Mouse (Mus musculus) embryo, embryonic 11.5 days (tissue): Measurements from ENCODE around the gene Vipr1.
A peak's percentile ranks its signal among the peaks of the same experiment; 100 is the strongest.
"Not testable (repeated sequence)": the region's sequence is repeated elsewhere in the genome, so short reads cannot be mapped to it uniquely, and the experiment has no call there.

ENCODE experiments used
- DNase-seq: peaks from one replicate; pipeline ENCODE4 v3.0.0-alpha.2; 2012; ENCODE audit warnings: low read depth, low spot score

Vipr1 gene

GRCm38 (mm10) chr9:121642401-121643181 lies at the start of gene Vipr1:
TSS of gene Vipr1 (plus strand) at chr9:121642716.
- peak; percentile 40 for DNase-seq

- no peak for DNase-seq
Measured at GRCm38 (mm10) chr9:121592948-121593550, 49.5 kb upstream of the Vipr1 start.

GRCm38 (mm10) chr9:121593768-121594167 lies 48.7 kb upstream of the Vipr1 start:
- not testable (repeated sequence) for DNase-seq

- DNase-seq = no peak
Measured at GRCm38 (mm10) chr9:121594771-121595170, 47.7 kb upstream of the Vipr1 start.

- no peak for DNase-seq
Measured at GRCm38 (mm10) chr9:121598106-121598505, 44.4 kb upstream of the Vipr1 start.

- no peak for DNase-seq
Measured at GRCm38 (mm10) chr9:121599551-121599950, 43.0 kb upstream of the Vipr1 start.

- DNase-seq = no peak
Measured at GRCm38 (mm10) chr9:121600201-121600860, 42.2 kb upstream of the Vipr1 start.

GRCm38 (mm10) chr9:121600861-121601427 lies 41.6 kb upstream of the Vipr1 start:
- no peak for DNase-seq

- DNase-seq = no peak
Measured at GRCm38 (mm10) chr9:121602381-121602780, 40.1 kb upstream of the Vipr1 start.

GRCm38 (mm10) chr9:121605414-121606278 lies 36.9 kb upstream of the Vipr1 start:
- peak; percentile 65 for DNase-seq

GRCm38 (mm10) chr9:121606498-121607096 lies 35.9 kb upstream of the Vipr1 start:
- DNase-seq = no peak

- no peak for DNase-seq
Measured at GRCm38 (mm10) chr9:121609381-121609780, 33.1 kb upstream of the Vipr1 start.

GRCm38 (mm10) chr9:121613192-121613591 lies 29.3 kb upstream of the Vipr1 start:
- no peak for DNase-seq

- DNase-seq = no peak
Measured at GRCm38 (mm10) chr9:121614241-121614757, 28.2 kb upstream of the Vipr1 start.

- no peak for DNase-seq
Measured at GRCm38 (mm10) chr9:121616471-121616870, 26.0 kb upstream of the Vipr1 start.

- DNase-seq = no peak
Measured at GRCm38 (mm10) chr9:121619441-121619840, 23.1 kb upstream of the Vipr1 start.

GRCm38 (mm10) chr9:121623235-121623634 lies 19.3 kb upstream of the Vipr1 start:
- no peak for DNase-seq

- no peak for DNase-seq
Measured at GRCm38 (mm10) chr9:121624920-121625319, 17.6 kb upstream of the Vipr1 start.

- no peak for DNase-seq
Measured at GRCm38 (mm10) chr9:121630627-121631026, 11.9 kb upstream of the Vipr1 start.

- DNase-seq = no peak
Measured at GRCm38 (mm10) chr9:121631946-121632345, 10.6 kb upstream of the Vipr1 start.

- DNase-seq = no peak
Measured at GRCm38 (mm10) chr9:121632891-121633290, 9.6 kb upstream of the Vipr1 start.
